Mouse (Mus musculus) granulocyte monocyte progenitor cell, adult 5-6 weeks (primary cell): Measurements from ENCODE around the gene Sulf2. TPM values are rescaled to one million over a fixed set of nuclear protein-coding genes. Genes with fewer than 3 reads are reported as not detected.

ENCODE experiments used
- ATAC-seq: replicated peaks from 2 replicates; pipeline ENCODE4 v1.8.0; 2016; ENCODE audit warnings: mild to moderate bottlenecking, moderate TSS enrichment, inconsistent platforms; ENCODE audit not compliant: poor library complexity, severe bottlenecking
- total RNA-seq, 2 experiments: library from RNA; stranded (forward) in 1 of 2; stranded (reverse) in 1 of 2; fragments of 200-712, 200-1000 nt in 1 of 2; fragments of >200 nt in 1 of 2; fragmentation: Nextera tagmentation in 1 of 2; gene quantifications; 2 replicates each; pipeline ENCODE4 v1.2.3; 2014 to 2017

Sulf2 gene
- total RNA-seq, 2 experiments from 2014 or later, result 0.26 to 1.9 TPM

- ATAC-seq, result no peak
These were observed 30.4 kb downstream of the Sulf2 start for GRCm38 (mm10) chr2:166125033-166125432.

DNA sequence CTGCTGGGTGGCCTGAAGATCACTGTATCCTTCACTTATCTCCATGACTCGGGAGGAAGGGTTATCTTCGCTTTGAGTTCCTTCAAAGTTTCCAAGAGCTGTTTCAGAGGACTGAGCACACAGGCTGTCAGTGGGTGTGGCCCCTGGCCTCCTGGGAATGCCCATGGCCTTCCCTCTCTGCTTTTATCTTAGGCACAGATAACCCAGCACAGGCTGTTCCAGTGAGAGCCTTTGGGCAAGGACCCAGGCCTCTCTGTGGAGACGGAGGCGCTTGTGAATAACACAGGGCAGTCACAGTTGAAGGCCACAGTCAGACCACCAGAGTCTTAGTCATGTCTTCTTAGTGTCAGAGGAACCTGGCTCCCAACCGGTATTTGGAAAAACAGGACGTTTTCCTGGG is 32.7 kb downstream of the Sulf2 start:
- ATAC-seq, result no peak

- ATAC-seq, result no peak
These were observed 33.6 kb downstream of the Sulf2 start for GRCm38 (mm10) chr2:166121681-166122355.

- no peak for ATAC-seq
These were observed 35.5 kb downstream of the Sulf2 start for GRCm38 (mm10) chr2:166119992-166120391.

DNA sequence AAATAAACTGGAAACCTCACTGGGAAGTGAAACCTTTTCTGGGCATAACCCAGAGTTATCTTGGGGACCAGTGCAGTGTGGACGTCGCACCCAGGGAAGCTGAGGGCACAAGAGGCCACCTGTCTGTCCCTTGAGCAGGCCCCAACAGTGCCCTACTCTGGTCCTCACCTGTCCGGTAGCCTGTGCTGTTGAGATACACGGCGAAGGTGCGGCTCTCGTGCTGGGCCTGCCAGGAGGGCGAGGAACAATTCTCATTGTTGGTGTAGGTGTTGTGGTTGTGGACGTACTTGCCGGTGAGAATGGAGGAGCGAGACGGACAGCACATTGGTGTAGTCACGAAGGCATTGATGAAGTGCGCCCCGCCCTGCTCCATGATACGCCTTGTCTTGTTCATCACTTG is 38.8 kb downstream of the Sulf2 start:
- peak; percentile 53 for ATAC-seq

DNA sequence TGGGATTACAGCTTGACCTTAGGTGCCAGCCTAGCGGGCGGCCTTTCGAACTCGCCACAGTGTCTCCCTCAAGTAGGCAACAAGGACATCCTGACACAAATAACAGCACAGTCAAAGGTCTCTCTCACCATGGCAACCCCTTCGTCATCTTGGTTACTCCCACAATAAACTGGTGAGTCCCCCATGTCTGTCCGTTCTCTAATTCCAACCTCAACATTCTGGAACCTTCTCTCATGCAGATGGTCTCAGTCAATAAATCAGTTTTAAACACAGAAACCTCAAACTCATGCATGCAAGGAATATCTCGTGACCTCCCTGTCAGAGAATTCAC is 39.2 kb downstream of the Sulf2 start:
- ATAC-seq, result no peak

DNA sequence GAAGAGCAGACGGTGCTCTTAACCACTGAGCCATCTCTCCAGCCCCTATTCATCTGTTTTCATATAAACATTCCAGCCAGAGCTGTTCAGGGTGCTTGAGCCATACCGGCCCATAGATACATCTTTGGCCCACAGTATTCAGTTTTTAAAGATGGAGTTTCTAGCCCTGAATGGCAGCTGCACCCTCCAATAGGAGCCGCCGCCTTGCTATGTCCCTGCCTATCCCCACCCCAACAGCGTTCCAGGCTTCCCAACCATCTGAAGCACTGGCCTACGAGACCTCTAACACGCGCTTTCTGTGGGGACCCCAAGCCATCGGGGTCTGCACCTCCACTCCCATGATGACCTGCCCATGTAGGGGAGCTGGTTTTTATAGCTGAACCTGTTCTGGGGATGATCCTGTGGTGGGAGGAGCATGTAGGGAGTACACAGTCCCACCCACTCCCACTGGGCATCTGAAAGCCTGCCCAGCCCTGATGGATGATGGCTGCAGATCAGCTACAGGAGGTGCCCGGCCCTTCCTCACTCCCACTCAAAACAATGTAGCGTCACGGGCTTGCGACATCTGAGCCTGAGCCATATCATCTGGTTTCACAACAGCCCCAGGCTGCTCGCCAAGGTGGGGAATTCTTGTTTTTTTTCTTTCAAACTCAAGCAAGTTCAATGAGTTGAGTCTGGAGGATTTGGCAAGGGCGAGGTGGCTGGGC is 39.7 kb downstream of the Sulf2 start:
- peak; percentile 94 for ATAC-seq

DNA sequence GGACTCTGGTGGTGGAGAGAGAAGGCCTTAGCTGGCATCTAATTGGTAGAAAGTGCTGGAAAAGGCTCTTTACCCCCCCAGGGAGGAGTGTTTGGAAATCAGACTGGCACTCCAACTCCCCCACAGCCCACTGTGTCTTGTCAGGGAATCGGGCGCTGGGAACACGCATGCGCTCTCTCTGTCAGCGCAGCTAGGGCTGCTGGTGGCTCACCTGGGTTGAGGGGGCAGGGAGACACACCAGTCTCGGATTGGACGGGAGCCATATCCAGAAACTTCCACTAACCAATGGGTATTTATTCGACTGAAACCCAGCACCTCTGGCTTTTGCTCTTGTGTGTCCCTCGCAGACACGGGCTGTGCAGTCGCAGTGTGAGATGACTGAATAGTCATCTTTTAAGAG is 42.5 kb downstream of the Sulf2 start:
- no peak for ATAC-seq

DNA sequence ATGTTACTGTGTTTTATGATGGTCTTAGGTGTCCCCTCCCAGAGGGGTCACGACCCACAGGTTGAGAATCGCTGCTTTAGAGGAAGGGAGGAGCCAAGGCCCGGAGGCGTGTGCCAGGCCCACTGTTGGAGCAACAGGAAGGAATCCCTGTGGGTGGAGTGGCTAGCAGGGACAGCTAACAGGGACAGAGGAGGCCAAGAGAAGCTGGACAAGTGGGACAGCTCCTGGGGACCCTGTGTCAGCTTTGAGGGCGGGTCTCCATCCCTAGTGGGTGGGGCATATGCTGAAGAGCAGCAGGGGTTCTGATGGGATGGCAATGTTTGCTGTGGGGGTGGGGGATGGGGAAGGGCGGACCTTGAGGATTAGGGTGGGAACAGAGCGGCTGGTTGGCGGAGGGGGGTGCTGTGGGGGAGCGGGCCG is 43.6 kb downstream of the Sulf2 start:
- ATAC-seq, result no peak

GRCm38 (mm10) chr2:166111238-166111637 is 44.2 kb downstream of the Sulf2 start:
- no peak for ATAC-seq

DNA sequence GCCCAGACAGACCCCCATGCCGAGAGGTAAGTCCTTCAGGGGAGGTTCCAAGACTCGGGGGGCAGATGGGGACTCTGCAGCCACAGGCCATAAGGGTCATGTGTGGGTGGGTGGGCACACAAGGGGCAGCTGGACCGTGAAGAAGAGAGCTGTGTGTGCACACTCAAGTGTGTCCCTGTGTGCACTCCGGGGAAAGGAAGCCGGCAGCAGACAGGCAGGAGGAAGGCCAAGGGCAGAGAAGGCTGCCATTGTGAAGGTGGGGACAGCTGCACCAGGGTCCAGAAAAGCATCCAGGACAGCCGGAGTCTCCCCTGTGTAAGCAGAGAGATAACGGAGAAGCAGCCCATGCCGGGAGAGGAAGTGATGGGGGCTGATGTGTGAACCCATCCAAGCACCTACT is 44.7 kb downstream of the Sulf2 start:
- ATAC-seq, result no peak

DNA sequence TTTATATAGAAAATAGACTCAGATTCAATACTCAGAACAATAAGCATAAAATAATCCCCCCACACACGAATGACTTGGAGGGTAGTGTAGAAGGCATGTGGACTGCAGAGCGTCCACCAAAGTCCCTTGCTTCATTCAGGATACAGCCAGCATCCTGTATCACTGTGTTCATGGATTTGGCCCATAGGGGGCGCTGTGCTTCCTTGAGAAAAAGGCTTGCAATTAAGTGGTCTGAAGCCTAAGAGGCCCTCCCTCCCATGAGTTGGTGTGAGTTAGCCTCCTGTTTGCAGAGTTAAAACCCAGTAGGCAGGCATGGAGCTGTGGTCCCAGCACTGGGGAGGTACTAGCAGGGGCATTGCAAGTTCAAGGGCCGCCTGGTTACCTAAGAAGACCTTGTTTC is 47.1 kb downstream of the Sulf2 start:
- ATAC-seq, result peak; percentile 70

- no peak for ATAC-seq
These were observed 47.6 kb downstream of the Sulf2 start for GRCm38 (mm10) chr2:166107911-166108310.

- no peak for ATAC-seq
These were observed 48.8 kb downstream of the Sulf2 start for GRCm38 (mm10) chr2:166106631-166107030.

DNA sequence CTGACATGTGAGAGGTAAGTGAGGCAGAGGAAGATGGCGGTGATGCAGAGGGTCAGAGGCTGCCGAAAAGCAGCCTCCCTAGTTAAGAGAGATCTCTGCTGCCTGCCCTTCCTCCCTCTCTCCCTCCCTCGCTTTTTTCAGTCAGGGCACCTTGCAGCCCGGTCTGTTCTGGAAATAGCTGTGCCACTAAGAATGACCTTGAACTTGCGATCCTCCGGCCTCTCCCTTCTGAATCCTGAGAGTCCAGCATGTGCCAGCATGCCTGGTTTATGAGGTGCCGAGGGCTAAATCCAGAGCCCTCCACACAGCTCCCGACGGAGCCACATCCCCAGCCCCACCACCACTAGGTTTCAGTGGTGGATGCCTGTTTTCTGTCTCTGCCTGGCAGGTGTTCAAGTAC is 49.6 kb downstream of the Sulf2 start:
- ATAC-seq, result no peak

- no peak for ATAC-seq
These were observed 52.6 kb downstream of the Sulf2 start for GRCm38 (mm10) chr2:166102893-166103292.

DNA sequence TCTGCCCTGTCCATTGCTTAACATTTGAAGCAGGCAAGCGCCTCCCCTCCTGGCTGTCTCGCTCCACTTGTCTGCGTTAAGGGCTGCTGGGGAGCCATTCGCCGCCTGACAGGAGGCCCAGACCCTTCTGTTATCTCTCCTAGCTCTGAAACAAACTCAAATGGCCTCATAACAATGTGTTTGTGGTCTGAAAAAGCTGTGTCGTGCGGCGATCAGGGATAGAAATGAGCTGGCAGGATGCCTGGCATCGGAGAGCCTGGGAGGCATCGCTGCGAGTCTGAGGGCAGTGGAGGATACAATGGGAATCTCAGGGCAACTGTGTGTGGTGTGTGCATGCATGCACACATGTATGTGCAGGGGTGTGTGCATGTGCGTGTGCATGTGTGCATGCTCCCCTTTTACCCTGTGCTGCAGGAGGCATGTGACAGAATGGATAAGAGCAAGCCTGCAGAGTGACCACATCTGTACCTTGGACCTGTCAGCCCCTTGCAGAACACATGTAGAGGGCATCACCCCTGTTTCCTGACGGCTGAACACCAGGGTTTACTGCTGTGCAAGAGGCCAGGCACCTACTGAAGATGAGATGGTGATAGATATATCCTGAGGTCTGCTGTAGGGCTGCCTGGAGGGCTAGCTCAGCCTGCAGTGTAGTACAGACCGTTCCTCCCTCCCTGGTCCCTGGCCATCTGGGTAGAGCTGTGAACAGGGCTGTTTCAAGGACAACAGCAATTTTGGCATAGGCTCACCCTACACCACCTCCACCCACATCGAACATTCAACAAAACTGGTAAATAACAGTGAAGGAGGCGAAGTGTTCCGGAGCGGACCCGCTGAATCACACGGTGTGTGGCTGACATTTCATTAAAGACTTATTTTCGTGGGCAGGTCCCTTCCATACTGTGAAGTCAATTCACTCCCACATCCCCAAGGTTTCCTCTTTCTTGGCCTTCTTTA is 54.9 kb downstream of the Sulf2 start:
- ATAC-seq, result no peak

GRCm38 (mm10) chr2:166098292-166098933 is 57.0 kb downstream of the Sulf2 start:
- ATAC-seq, result no peak

- ATAC-seq, result peak; percentile 57
These were observed 57.8 kb downstream of the Sulf2 start for GRCm38 (mm10) chr2:166097443-166098291.

- no peak for ATAC-seq
These were observed 58.6 kb downstream of the Sulf2 start for GRCm38 (mm10) chr2:166096834-166097233.
